Mouse (Mus musculus): Measurements from ENCODE around the gene Inka1. TPM values are rescaled to one million over a fixed set of nuclear protein-coding genes. Genes with fewer than 3 reads are reported as not detected.

Inka1 gene
- polyA plus RNA-seq, 1 experiment from 2014 or later, result 19.4 TPM

GRCm38 (mm10) chr9:107950460-107951355 is 35.0 kb downstream of the Inka1 start:
- H3K9me3 ChIP-seq (ENCODE audit: control insufficient read depth), result no peaks in the 10 kb centered on the region
- TF ChIP-seq CTCF (IDR thresholded peaks at IDR 0.05; ENCODE audit: low read depth), result no peak
- peak overlapping the region; percentile 65 for H3K4me3 ChIP-seq (ENCODE audit: low read depth, low read length)
- H3K4me2 ChIP-seq (replicated peaks; ENCODE audit: low read depth), result peak overlapping the region; percentile 72
- ATAC-seq, result peak; percentile 90
- H3K27me3 ChIP-seq (replicated peaks; ENCODE audit: control insufficient read depth, insufficient read depth, low read length), result no peaks in the 10 kb centered on the region
- no peak overlapping the region for H3K27ac ChIP-seq (ENCODE audit: low read depth, low read length)
- H3K36me3 ChIP-seq (ENCODE audit: control insufficient read depth, insufficient read depth), result no peaks in the 10 kb centered on the region
- 15% methylated on average over 45 of the region's 45 CpGs for WGBS
- H3K9ac ChIP-seq (ENCODE audit: low read depth, low read length), result peak overlapping the region; percentile 56
- H3K4me1 ChIP-seq (replicated peaks; ENCODE audit: control insufficient read depth, insufficient read depth, low read length), result 0 out of 2 replicates have a peak, but pooled peaks cover 2% of the 10 kb centered on the region

GRCm38 (mm10) chr9:107949922-107950235 is 35.8 kb downstream of the Inka1 start, which contains the start of gene Traip:
TSS of gene Traip (plus strand) at chr9:107950136.
- no peak for TF ChIP-seq CTCF (IDR thresholded peaks at IDR 0.05; ENCODE audit: low read depth)
- H3K9me3 ChIP-seq (ENCODE audit: control insufficient read depth), result no peaks in the 10 kb centered on the region
- H3K4me1 ChIP-seq (replicated peaks; ENCODE audit: control insufficient read depth, insufficient read depth, low read length), result 0 out of 2 replicates have a peak, but pooled peaks cover 2% of the 10 kb centered on the region
- no peaks in the 10 kb centered on the region for H3K27me3 ChIP-seq (replicated peaks; ENCODE audit: control insufficient read depth, insufficient read depth, low read length)
- H3K4me3 ChIP-seq (ENCODE audit: low read depth, low read length), result peak within 1 kb of the TSS; percentile 65
- no peak within 1 kb of the TSS for H3K27ac ChIP-seq (ENCODE audit: low read depth, low read length)
- peak within 1 kb of the TSS; percentile 56 for H3K9ac ChIP-seq (ENCODE audit: low read depth, low read length)
- WGBS, result 91% methylated on average over 10 of the region's 10 CpGs
- H3K36me3 ChIP-seq (ENCODE audit: control insufficient read depth, insufficient read depth), result no peaks in the 10 kb centered on the region
- no peak for ATAC-seq
- peak within 1 kb of the TSS; percentile 72 for H3K4me2 ChIP-seq (replicated peaks; ENCODE audit: low read depth)

- WGBS, result 78% methylated on average over 13 of the region's 13 CpGs
- Histone ChIP-seq H3K9me3 (ENCODE audit: control insufficient read depth) (no peaks in the 10 kb centered on the region), H3K27ac (ENCODE audit: low read depth, low read length) (no peak overlapping the region), H3K36me3 (ENCODE audit: control insufficient read depth, insufficient read depth) (no peaks in the 10 kb centered on the region), H3K4me2 (replicated peaks; ENCODE audit: low read depth) (no peak overlapping the region), H3K27me3 (replicated peaks; ENCODE audit: control insufficient read depth, insufficient read depth, low read length) (no peaks in the 10 kb centered on the region), H3K4me3 (ENCODE audit: low read depth, low read length) (no peak overlapping the region), H3K9ac (ENCODE audit: low read depth, low read length) (no peak overlapping the region), H3K4me1 (replicated peaks; ENCODE audit: control insufficient read depth, insufficient read depth, low read length) (0 out of 2 replicates have a peak, but pooled peaks cover 2% of the 10 kb centered on the region)
- no peak for TF ChIP-seq CTCF (IDR thresholded peaks at IDR 0.05; ENCODE audit: low read depth)
- no peak for ATAC-seq
Measured at GRCm38 (mm10) chr9:107949184-107949921, 36.3 kb downstream of the Inka1 start.

- Histone ChIP-seq H3K27ac (ENCODE audit: low read depth, low read length) (no peak overlapping the region), H3K4me3 (ENCODE audit: low read depth, low read length) (no peak overlapping the region), H3K9me3 (ENCODE audit: control insufficient read depth) (no peaks in the 10 kb centered on the region), H3K4me2 (replicated peaks; ENCODE audit: low read depth) (no peak overlapping the region), H3K27me3 (replicated peaks; ENCODE audit: control insufficient read depth, insufficient read depth, low read length) (no peaks in the 10 kb centered on the region), H3K36me3 (ENCODE audit: control insufficient read depth, insufficient read depth) (no peaks in the 10 kb centered on the region), H3K4me1 (replicated peaks; ENCODE audit: control insufficient read depth, insufficient read depth, low read length) (0 out of 2 replicates have a peak, but pooled peaks cover 2% of the 10 kb centered on the region), H3K9ac (ENCODE audit: low read depth, low read length) (no peak overlapping the region)
- no peak for TF ChIP-seq CTCF (IDR thresholded peaks at IDR 0.05; ENCODE audit: low read depth)
- 85% methylated on average over 31 of the region's 31 CpGs for WGBS
- no peak for ATAC-seq
Measured at GRCm38 (mm10) chr9:107947241-107948194, 38.2 kb downstream of the Inka1 start.

GRCm38 (mm10) chr9:107936831-107937230 is 48.8 kb downstream of the Inka1 start:
- Histone ChIP-seq H3K9ac (ENCODE audit: low read depth, low read length) (no peak overlapping the region), H3K27me3 (replicated peaks; ENCODE audit: control insufficient read depth, insufficient read depth, low read length) (0 out of 2 replicates have a peak, but pooled peaks cover 15% of the 10 kb centered on the region), H3K27ac (ENCODE audit: low read depth, low read length) (no peak overlapping the region), H3K4me1 (replicated peaks; ENCODE audit: control insufficient read depth, insufficient read depth, low read length) (no peaks in the 10 kb centered on the region), H3K4me3 (ENCODE audit: low read depth, low read length) (no peak overlapping the region), H3K9me3 (ENCODE audit: control insufficient read depth) (no peaks in the 10 kb centered on the region), H3K4me2 (replicated peaks; ENCODE audit: low read depth) (no peak overlapping the region), H3K36me3 (ENCODE audit: control insufficient read depth, insufficient read depth) (no peaks in the 10 kb centered on the region)
- no peak for TF ChIP-seq CTCF (IDR thresholded peaks at IDR 0.05; ENCODE audit: low read depth)
- ATAC-seq, result no peak
- 35% methylated on average over 3 of the region's 3 CpGs for WGBS

Data from intestine, postnatal 0 days (tissue).